Mouse (Mus musculus): ENCODE results near the gene Orc1.

GRCm38 (mm10) chr4:108633703-108634102 is 54.5 kb downstream of the Orc1 start:
- TF ChIP-seq POLR2A (IDR thresholded peaks at IDR 0.05; ENCODE audit: control insufficient read depth, low read depth, low read length) (no peak), CTCF (IDR thresholded peaks at IDR 0.05; ENCODE audit: control insufficient read depth, insufficient read depth, insufficient replicate concordance, low read depth, low read length) (no peak)

All from testis, adult 2 months (tissue).